Mouse (Mus musculus) brain, embryonic 18.5 days (tissue): ENCODE results near the gene Acly.

Source experiments
- DNase-seq: peaks from one replicate; pipeline ENCODE4 v3.0.0-alpha.2; 2012; ENCODE audit warnings: low read depth, low spot score

The Acly gene

DNA sequence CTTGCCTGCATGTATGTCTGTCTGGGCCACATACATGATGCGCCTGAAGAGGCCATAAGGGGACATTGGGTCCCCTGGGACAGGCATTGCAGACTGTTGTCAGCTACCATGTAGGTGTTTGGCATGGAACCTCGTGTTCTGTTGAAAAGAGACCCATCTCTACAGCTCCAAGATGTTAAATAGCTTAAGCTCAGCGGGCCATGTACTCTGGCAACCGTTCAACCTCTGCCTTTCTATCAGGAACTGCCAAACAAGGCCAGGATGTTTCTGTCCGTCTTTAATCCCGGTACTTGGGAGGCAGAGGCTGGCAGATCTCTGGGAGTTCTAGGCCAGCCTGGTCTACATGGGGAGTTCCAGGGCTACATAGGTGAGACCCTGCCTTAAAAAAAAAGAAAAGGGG lies 85.2 kb downstream of the Acly start:
- no peak for DNase-seq

DNA sequence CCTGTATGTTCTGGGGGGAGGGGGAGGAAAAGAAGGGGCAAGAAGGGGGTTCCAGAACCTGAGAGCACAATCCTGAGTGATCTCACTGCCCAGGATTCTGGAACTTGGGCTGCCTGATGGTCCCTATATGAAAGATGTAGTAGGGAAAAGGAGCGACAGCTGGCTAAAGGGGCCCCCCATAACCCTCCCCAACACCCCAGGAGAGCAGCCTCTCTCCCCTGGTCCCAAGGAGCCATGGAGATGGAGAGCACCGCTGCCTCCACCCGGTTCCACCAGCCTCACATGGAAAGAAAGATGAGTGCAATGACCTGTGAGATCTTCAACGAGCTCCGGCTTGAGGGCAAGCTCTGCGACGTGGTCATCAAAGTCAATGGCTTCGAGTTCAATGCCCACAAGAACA lies 86.0 kb downstream of the Acly start, which contains the start of the genes Nt5c3b and Klhl10:
Gene Nt5c3b (minus strand): TSS at position 12 of the 400 bp plus-strand sequence.
Gene Klhl10 (plus strand): TSS at position 121 of the 400 bp plus-strand sequence.
- DNase-seq: no peak

DNA sequence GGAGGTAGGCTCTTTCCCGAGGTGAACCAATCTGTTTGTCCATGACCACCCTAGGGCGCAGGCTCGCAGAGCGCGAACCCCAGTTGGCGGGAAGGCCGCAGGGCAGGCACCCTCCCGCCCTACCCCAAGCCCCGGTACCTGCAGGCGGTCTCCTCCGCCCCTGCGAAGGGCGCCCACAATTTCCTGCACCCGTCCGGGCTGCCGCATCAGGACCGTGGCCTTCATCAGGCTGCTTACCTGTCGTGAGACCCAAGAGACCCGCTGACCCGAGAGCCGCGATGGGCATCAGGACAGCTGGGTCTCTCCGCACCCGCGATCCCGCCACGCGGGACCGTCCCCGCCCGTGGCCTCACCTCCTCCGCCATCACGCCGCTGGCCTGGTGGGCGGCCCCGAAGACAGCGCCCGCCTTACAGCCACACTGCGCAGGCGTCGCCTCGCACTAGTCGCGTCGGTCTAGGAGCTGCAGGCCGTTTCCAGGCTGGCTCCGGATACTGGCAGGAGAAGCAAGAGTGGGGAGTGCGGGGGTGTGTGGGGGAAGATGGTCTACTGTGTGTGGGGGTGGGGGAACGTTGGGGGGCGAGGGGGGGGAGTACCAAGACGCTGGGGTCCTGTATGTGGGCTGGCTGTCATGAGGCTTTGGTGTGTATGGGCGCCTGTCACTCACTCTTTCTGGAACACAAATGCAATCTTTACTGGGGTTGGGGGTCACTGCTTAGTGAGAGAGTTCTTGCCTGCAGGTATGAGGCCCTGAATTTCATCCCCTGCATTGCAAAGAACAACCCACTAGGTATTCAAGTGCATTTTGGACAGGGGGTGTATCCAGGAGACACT lies 86.9 kb downstream of the Acly start:
- peak; percentile 45 for DNase-seq

DNA sequence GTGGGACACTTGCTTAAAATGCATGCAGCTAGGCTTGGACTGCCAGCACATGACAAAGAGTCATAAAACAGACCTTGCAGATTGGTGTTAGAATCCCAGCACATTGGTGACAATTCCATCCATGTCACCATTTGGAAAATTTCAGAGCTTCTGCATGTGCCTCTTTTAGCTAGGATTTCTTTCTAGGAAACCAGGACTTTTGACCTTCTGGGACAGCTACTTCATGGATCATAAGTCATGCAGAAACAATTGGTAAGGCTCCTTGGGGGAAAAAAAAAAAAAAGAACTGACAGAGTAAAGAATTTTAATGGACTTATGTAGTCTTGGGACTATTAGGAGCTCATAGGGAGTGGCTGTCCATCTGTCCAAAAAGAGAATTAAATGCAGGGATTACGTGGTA lies 89.9 kb downstream of the Acly start:
- no peak for DNase-seq

DNA sequence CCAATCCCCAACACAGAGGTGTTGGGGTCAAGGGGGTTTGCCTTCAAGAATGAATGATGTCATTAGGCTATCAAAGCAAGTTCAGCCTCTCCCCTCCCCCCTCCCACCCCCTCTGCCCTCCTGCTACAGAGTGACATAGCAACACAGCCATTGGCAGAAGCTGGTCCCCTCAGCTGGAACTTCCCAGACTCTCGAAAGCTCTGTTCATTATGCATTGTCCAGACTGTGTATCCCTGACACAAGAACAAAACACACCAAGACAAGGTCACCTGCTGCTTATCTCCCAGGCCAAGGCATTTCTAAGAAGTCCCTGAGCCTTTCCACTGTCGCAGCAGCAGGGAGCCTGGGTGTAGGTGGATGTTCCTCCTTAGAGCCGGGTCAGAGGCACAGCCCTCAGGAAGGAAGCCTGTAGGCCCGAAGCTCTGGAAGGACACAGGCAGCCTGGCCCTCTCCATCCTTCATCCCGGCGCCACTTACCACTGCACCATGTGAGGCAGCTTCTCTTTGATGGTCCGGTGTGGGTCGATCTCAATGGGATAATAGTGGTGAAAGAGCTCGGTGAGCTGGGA lies 92.0 kb downstream of the Acly start:
- no peak for DNase-seq

DNA sequence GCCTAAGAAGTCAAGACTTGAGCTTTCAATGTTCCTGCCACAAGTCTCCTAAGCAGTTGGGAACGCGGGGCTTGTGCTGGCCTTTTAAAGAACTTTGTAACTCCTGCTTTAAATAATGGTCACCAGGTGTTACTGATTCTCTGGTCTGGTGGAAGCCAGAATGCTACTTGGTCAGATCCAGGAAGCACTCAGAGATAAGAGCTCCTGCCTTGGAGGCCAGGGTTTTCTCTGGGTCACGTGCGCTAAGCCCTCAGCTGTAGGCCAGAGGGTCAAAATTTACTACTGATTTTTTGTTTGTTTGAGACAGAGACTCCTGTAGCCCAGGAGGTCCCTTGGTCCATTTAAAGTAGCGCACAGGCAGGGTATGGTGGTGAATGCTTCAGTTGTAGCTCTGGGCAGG lies 95.8 kb downstream of the Acly start:
- no peak for DNase-seq

DNA sequence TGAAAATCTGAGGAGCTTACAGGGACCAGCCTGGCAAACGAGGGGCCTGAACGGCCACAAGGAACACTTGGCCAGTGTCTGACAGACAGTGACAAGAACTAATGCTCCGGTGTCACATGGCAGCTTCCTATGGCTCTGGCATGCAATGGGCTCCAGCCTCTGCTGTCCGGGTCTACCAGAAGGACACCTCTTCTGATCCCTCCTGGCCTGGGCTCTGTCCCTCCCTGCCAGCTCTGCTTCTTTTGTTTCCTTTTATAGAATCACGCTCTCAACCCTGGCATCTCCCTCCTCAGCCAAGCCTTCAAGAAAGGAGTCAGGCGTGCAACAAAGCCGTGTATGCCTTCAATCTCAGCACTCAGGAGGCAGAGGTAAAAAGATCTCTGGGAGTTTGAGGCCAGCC lies 97.7 kb downstream of the Acly start:
- DNase-seq: no peak

DNA sequence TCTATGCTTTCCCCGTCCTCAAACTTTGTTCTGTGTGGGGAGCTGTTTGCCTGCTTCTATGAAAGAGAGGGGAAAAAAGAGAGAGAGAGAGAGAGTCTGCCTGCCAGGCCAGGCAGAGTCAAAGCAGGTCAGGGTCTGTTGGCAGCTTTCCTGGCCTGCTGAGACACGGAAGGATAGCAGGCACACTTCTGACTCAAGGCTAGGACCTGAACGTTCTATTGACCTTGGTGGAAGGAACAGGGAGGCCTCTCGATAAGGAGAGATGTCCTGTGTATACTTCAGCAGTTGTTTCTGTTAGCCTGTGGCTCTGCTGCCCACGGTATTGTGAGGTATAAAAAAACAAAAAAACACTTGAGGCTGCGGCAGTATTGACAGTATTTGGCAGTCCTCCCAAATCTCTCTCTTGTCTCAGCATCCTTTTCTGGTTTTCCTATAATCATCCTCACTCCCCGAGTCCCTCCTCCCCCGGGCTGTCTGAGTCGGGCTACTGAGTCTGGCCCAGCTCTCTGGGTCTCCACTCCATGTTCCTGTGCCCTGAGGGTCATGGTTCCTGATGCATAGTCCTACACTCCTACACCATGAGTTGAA lies 99.1 kb downstream of the Acly start:
- no peak for DNase-seq

DNA sequence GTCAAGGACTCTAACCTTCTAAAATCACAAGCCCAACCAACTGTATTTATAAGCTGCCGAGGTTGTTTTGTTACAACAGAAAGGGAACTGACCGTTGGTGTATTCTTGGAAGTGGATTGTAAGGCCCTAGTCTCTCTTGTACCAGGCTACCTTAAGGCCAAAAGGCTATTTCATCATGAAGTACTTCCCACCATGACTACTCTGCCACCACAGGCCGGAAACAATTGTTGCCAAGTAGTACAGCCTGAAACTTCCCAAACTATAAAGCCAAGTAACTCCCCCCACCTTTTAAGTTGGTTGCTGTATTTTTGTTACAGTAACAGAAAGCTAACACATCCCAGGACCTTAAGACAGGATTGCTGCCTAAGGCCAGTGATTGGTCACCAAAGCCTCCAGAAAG lies 101.0 kb downstream of the Acly start:
- DNase-seq: no peak
